Mouse (Mus musculus): ENCODE measurements at regions not wholly inside any gene's neighbourhood (a gene's known extent, or its start where the extent isn't known, plus 50 kb on each side); places are given as distances from the start of the nearest gene placed in this dataset.

DNA sequence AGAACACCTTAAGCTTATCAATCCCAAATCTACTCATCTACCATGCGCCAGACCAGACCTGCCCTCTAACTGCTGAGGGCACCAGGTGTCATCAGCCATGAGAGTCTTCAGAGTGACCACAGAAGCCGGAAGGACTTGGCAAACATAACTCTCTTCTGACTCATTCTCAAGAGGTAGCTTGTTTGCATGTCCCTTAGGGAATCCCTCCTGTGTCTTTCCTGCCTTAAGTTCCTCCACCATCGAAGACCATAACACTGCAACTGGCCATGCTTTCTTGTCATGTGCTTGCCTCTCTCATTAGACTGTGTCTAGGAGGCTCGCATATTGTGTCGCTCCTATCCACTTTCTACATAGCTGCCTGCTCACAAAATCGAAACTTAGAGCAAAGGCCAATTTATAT is 226.1 kb upstream of the Ncam1 start:
- no peak for TF ChIP-seq CTCF (IDR thresholded peaks at IDR 0.05; ENCODE audit: control insufficient read depth, insufficient read depth, insufficient read length)
- no peak for TF ChIP-seq MYOD1 (IDR thresholded peaks at IDR 0.05; ENCODE audit: control insufficient read depth, insufficient read length, low read depth)
- no peak for TF ChIP-seq CEBPB (IDR thresholded peaks at IDR 0.05; ENCODE audit: low read depth)
- TF ChIP-seq MAX (IDR thresholded peaks at IDR 0.05), result no peak

All from C2C12 (cell line).